Mouse (Mus musculus) forebrain, embryonic 15.5 days (tissue): ENCODE results near the gene Hpn. TPM values are rescaled to one million over a fixed set of nuclear protein-coding genes. Genes with fewer than 3 reads are reported as not detected.

Experiments used
- ATAC-seq: fragments of 200-750 bp; cut with Nextera tagmentation; replicated peaks from 2 replicates; pipeline ENCODE4 v1.8.0; 2017; ENCODE audit warnings: mild to moderate bottlenecking, moderate TSS enrichment, moderate library complexity
- H3K27ac ChIP-seq: fragments of 300-500 bp; sonication (generic); replicated peaks from 2 replicates; pipeline ENCODE4 v1.5.1; 2015; ENCODE audit warnings: mild to moderate bottlenecking, inconsistent platforms
- H3K27me3 ChIP-seq: fragments of 300-500 bp; sonication (generic); 2 replicates; pipeline ENCODE4 v1.6.1; 2015; ENCODE audit warnings: inconsistent platforms
- H3K36me3 ChIP-seq: fragments of 300-500 bp; sonication (generic); 2 replicates; pipeline ENCODE4 v1.6.1; 2015; ENCODE audit warnings: mild to moderate bottlenecking, inconsistent platforms
- H3K4me1 ChIP-seq: fragments of 300-500 bp; sonication (generic); 2 replicates; pipeline ENCODE4 v1.6.1; 2015; ENCODE audit warnings: inconsistent platforms
- H3K4me2 ChIP-seq: fragments of 300-500 bp; sonication (generic); replicated peaks from 2 replicates; pipeline ENCODE4 v1.6.1; 2015; ENCODE audit warnings: mild to moderate bottlenecking, inconsistent platforms
- H3K4me3 ChIP-seq: fragments of 300-500 bp; sonication (generic); 2 replicates; pipeline ENCODE4 v1.5.1; 2015; ENCODE audit warnings: mild to moderate bottlenecking, inconsistent platforms
- H3K9ac ChIP-seq: fragments of 300-500 bp; sonication (generic); replicated peaks from 2 replicates; pipeline ENCODE4 v1.6.1; 2015; ENCODE audit warnings: mild to moderate bottlenecking, inconsistent platforms
- H3K9me3 ChIP-seq: fragments of 300-500 bp; sonication (generic); 2 replicates; pipeline ENCODE4 v1.6.1; 2016; ENCODE audit warnings: inconsistent platforms
- WGBS: fragments of 180-500 bp; shearing (Covaris S2); methylation state at CpG from one replicate; pipeline ENCODE4 v1.1.7; 2015; ENCODE audit warnings: mixed read lengths; 5-methylcytosine and 5-hydroxymethylcytosine counted together
- polyA plus RNA-seq: library from polyadenylated mRNA; unstranded; fragments of >200 nt; fragmentation: Nextera tagmentation; extraction: Ambion mirVana; gene quantifications from 2 replicates; pipeline ENCODE4 v1.2.1, GENCODE M21; 2015

Gene Hpn
- polyA plus RNA-seq, 1 experiment from 2014 or later = 0.36 TPM

- no peak overlapping the region for H3K4me3 ChIP-seq
- peaks cover 18% of the 10 kb centered on the region for H3K4me1 ChIP-seq
- WGBS = 80% methylated on average over 7 of the region's 7 CpGs
- no peaks in the 10 kb centered on the region for H3K36me3 ChIP-seq
- H3K9ac ChIP-seq = no peak overlapping the region
- H3K27me3 ChIP-seq = peaks cover 23% of the 10 kb centered on the region
- H3K4me2 ChIP-seq = no peak overlapping the region
- no peak for ATAC-seq
- H3K9me3 ChIP-seq = no peaks in the 10 kb centered on the region
- H3K27ac ChIP-seq = no peak overlapping the region
These were observed 58.6 kb downstream of the Hpn start for GRCm38 (mm10) chr7:31056448-31056847.

- Histone ChIP-seq H3K36me3 (no peaks in the 10 kb centered on the region), H3K9me3 (no peaks in the 10 kb centered on the region), H3K4me1 (peaks cover 24% of the 10 kb centered on the region), H3K27me3 (peaks cover 29% of the 10 kb centered on the region), H3K4me2 (no peak overlapping the region), H3K4me3 (no peak overlapping the region), H3K27ac (no peak overlapping the region), H3K9ac (no peak overlapping the region)
- no peak for ATAC-seq
- 29% methylated on average over 2 of the region's 4 CpGs for WGBS
These were observed 59.2 kb downstream of the Hpn start for GRCm38 (mm10) chr7:31055883-31056282.

- Histone ChIP-seq H3K27ac (no peak overlapping the region), H3K4me2 (no peak overlapping the region), H3K4me3 (no peak overlapping the region)
These were observed 59.7 kb downstream of the Hpn start for GRCm38 (mm10) chr7:31055354-31055824.

GRCm38 (mm10) chr7:31054661-31055320 is 60.3 kb downstream of the Hpn start:
- Histone ChIP-seq H3K9ac (no peak overlapping the region), H3K4me2 (no peak overlapping the region), H3K9me3 (no peaks in the 10 kb centered on the region), H3K36me3 (no peaks in the 10 kb centered on the region), H3K27ac (no peak overlapping the region), H3K4me1 (peaks cover 35% of the 10 kb centered on the region), H3K4me3 (no peak overlapping the region), H3K27me3 (peaks cover 37% of the 10 kb centered on the region)
- 46% methylated on average over 11 of the region's 11 CpGs for WGBS
- ATAC-seq = no peak

More at GRCm38 (mm10) chr7:31055354-31055824, 59.7 kb downstream of the Hpn start:
- 7% methylated on average over 10 of the region's 10 CpGs for WGBS
- Histone ChIP-seq H3K9me3 (no peaks in the 10 kb centered on the region), H3K27me3 (peaks cover 34% of the 10 kb centered on the region), H3K36me3 (no peaks in the 10 kb centered on the region), H3K4me1 (peaks cover 29% of the 10 kb centered on the region), H3K9ac (no peak overlapping the region)
- ATAC-seq = no peak

GRCm38 (mm10) chr7:31053882-31054447 is 61.1 kb downstream of the Hpn start:
- no peak for ATAC-seq
- Histone ChIP-seq H3K4me2 (no peak overlapping the region), H3K9ac (no peak overlapping the region), H3K4me1 (peaks cover 39% of the 10 kb centered on the region), H3K4me3 (no peak overlapping the region), H3K27ac (no peak overlapping the region), H3K36me3 (no peaks in the 10 kb centered on the region), H3K27me3 (peaks cover 40% of the 10 kb centered on the region), H3K9me3 (no peaks in the 10 kb centered on the region)
- WGBS = 31% methylated on average over 10 of the region's 10 CpGs

- peak overlapping the region; percentile 22 for H3K4me3 ChIP-seq
- 0 out of 2 replicates have a peak, but pooled peaks have one; percentile 12 for ATAC-seq
- under 1% methylated on average over 34 of the region's 34 CpGs for WGBS
- H3K27ac ChIP-seq = no peak overlapping the region
- H3K4me2 ChIP-seq = peak overlapping the region; percentile 36
- H3K27me3 ChIP-seq = peaks cover 40% of the 10 kb centered on the region
- H3K36me3 ChIP-seq = no peaks in the 10 kb centered on the region
- peaks cover 39% of the 10 kb centered on the region for H3K4me1 ChIP-seq
- peak overlapping the region; percentile 13 for H3K9ac ChIP-seq
- no peaks in the 10 kb centered on the region for H3K9me3 ChIP-seq
These were observed 62.3 kb downstream of the Hpn start for GRCm38 (mm10) chr7:31052636-31053434.

- H3K36me3 ChIP-seq = no peaks in the 10 kb centered on the region
- H3K4me2 ChIP-seq = peak overlapping the region; percentile 36
- H3K4me1 ChIP-seq = peaks cover 39% of the 10 kb centered on the region
- H3K27me3 ChIP-seq = peaks cover 40% of the 10 kb centered on the region
- no peak for ATAC-seq
- peak overlapping the region; percentile 13 for H3K9ac ChIP-seq
- 2% methylated on average over 22 of the region's 22 CpGs for WGBS
- no peaks in the 10 kb centered on the region for H3K9me3 ChIP-seq
- peak overlapping the region; percentile 22 for H3K4me3 ChIP-seq
- no peak overlapping the region for H3K27ac ChIP-seq
These were observed 62.8 kb downstream of the Hpn start for GRCm38 (mm10) chr7:31052251-31052635.

GRCm38 (mm10) chr7:31051321-31052021 is 63.6 kb downstream of the Hpn start, which contains the start of gene Fxyd7:
TSS of gene Fxyd7 (minus strand) at chr7:31051467.
- H3K27me3 ChIP-seq = peaks cover 40% of the 10 kb centered on the region
- no peak; the same call in 1 of the 2 replicates for ATAC-seq
- H3K9ac ChIP-seq = peak within 1 kb of the TSS; percentile 17
- no peaks in the 10 kb centered on the region for H3K9me3 ChIP-seq
- no peak within 1 kb of the TSS for H3K27ac ChIP-seq
- peaks cover 39% of the 10 kb centered on the region for H3K4me1 ChIP-seq
- under 1% methylated on average over 28 of the region's 28 CpGs for WGBS
- peak within 1 kb of the TSS; percentile 38 for H3K4me3 ChIP-seq
- H3K36me3 ChIP-seq = no peaks in the 10 kb centered on the region
- H3K4me2 ChIP-seq = peak within 1 kb of the TSS; percentile 54

GRCm38 (mm10) chr7:31050921-31051320 is 64.2 kb downstream of the Hpn start:
- Histone ChIP-seq H3K27ac (no peak overlapping the region), H3K27me3 (peaks cover 40% of the 10 kb centered on the region), H3K4me3 (peak overlapping the region; percentile 38), H3K36me3 (no peaks in the 10 kb centered on the region), H3K9me3 (no peaks in the 10 kb centered on the region), H3K9ac (peak overlapping the region; percentile 17), H3K4me2 (peak overlapping the region; percentile 54), H3K4me1 (peaks cover 39% of the 10 kb centered on the region)
- ATAC-seq = no peak; the same call in none of the 2 replicates
- 1% methylated on average over 9 of the region's 9 CpGs for WGBS

- Histone ChIP-seq H3K27me3 (peaks cover 40% of the 10 kb centered on the region), H3K4me2 (peak overlapping the region; percentile 54), H3K9me3 (no peaks in the 10 kb centered on the region), H3K4me1 (peaks cover 39% of the 10 kb centered on the region), H3K27ac (no peak overlapping the region), H3K4me3 (peak overlapping the region; percentile 38), H3K9ac (peak overlapping the region; percentile 17), H3K36me3 (no peaks in the 10 kb centered on the region)
- WGBS = 1% methylated on average over 6 of the region's 6 CpGs
- 0 out of 2 replicates have a peak, but pooled peaks have one; percentile 5 for ATAC-seq
These were observed 64.6 kb downstream of the Hpn start for GRCm38 (mm10) chr7:31050487-31050886.

- Histone ChIP-seq H3K4me1 (peaks cover 39% of the 10 kb centered on the region), H3K27me3 (peaks cover 40% of the 10 kb centered on the region), H3K27ac (peak overlapping the region; percentile 35; the same call in 1 of the 2 replicates), H3K9me3 (no peaks in the 10 kb centered on the region), H3K4me3 (peak overlapping the region; percentile 38), H3K4me2 (peak overlapping the region; percentile 54), H3K36me3 (no peaks in the 10 kb centered on the region), H3K9ac (peak overlapping the region; percentile 17)
- WGBS = under 1% methylated on average over 11 of the region's 15 CpGs
- peak; percentile 49 for ATAC-seq
These were observed 65.2 kb downstream of the Hpn start for GRCm38 (mm10) chr7:31049846-31050281.
